Mouse (Mus musculus) midbrain, embryonic 16.5 days (tissue): ENCODE measurements around the gene Tas2r124. TPM values are rescaled to one million over a fixed set of nuclear protein-coding genes. Genes with fewer than 3 reads are reported as not detected.

ENCODE experiments used
- polyA plus RNA-seq: library from polyadenylated mRNA; unstranded; fragments of >200 nt; fragmentation: Nextera tagmentation; extraction: Ambion mirVana; gene quantifications from 2 replicates; pipeline ENCODE4 v1.2.1, GENCODE M21; 2015

The Tas2r124 gene
- polyA plus RNA-seq, 1 experiment from 2014 or later: not detected

Other genes starting within 250 kb of the Tas2r124 start
- not detected in 2 replicates for gene Prh1, start 184.9 kb upstream of the Tas2r124 start, polyA plus RNA-seq
- not detected in 2 replicates for gene Prp2, start 158.8 kb upstream of the Tas2r124 start, polyA plus RNA-seq
- gene A630073D07Rik, start 103.2 kb upstream of the Tas2r124 start, polyA plus RNA-seq: not detected in 2 replicates
- gene Tas2r120, start 97.8 kb upstream of the Tas2r124 start, polyA plus RNA-seq: not detected in 2 replicates
- gene Tas2r121, start 53.7 kb upstream of the Tas2r124 start, polyA plus RNA-seq: not detected in 2 replicates
- gene Tas2r122, start 42.8 kb upstream of the Tas2r124 start, polyA plus RNA-seq: not detected in 2 replicates
- gene Tas2r115, start 16.7 kb upstream of the Tas2r124 start, polyA plus RNA-seq: not detected in 2 replicates
- gene Tas2r102, start 7.4 kb downstream of the Tas2r124 start, polyA plus RNA-seq: not detected in 2 replicates
- not detected in 2 replicates for gene Tas2r136, start 23.4 kb downstream of the Tas2r124 start, polyA plus RNA-seq
- gene Tas2r117, start 48.1 kb downstream of the Tas2r124 start, polyA plus RNA-seq: not detected in 2 replicates
- not detected in 2 replicates for gene Tas2r123, start 92.4 kb downstream of the Tas2r124 start, polyA plus RNA-seq
- gene Tas2r116, start 100.7 kb downstream of the Tas2r124 start, polyA plus RNA-seq: not detected in 2 replicates
- not detected in 2 replicates for gene Tas2r110, start 113.3 kb downstream of the Tas2r124 start, polyA plus RNA-seq
- gene Tas2r113, start 138.3 kb downstream of the Tas2r124 start, polyA plus RNA-seq: not detected in 2 replicates
- not detected in 2 replicates for gene Tas2r125, start 154.9 kb downstream of the Tas2r124 start, polyA plus RNA-seq
- gene Tas2r129, start 196.4 kb downstream of the Tas2r124 start, polyA plus RNA-seq: not detected in 2 replicates
- gene Tas2r131, start 203.2 kb downstream of the Tas2r124 start, polyA plus RNA-seq: not detected in 2 replicates
- not detected in 2 replicates for gene Tas2r109, start 226.2 kb downstream of the Tas2r124 start, polyA plus RNA-seq